Mouse (Mus musculus): Measurements from ENCODE around the gene Chchd6.

GRCm38 (mm10) chr6:89378264-89378663 is 217.2 kb downstream of the Chchd6 start:
- TF ChIP-seq CTCF (IDR thresholded peaks at IDR 0.05 in 2 of 3, conservative IDR thresholded peaks at IDR 0.05 in 1 of 3; ENCODE audit: control insufficient read depth in 1 of 3, insufficient read depth in 1 of 3, low read depth in 2 of 3, low read length in 3 of 3, poor library complexity in 1 of 3, severe bottlenecking in 1 of 3) (no peak), POLR2AphosphoS5 (IDR thresholded peaks at IDR 0.05; ENCODE audit: borderline replicate concordance, low read depth, low read length) (no peak), ZC3H11A (IDR thresholded peaks at IDR 0.05; ENCODE audit: low read depth, low read length) (no peak), UBTF (IDR thresholded peaks at IDR 0.05; ENCODE audit: borderline replicate concordance, insufficient read depth, low read depth, low read length) (no peak), GATA1 (IDR thresholded peaks at IDR 0.05; ENCODE audit: low read depth, low read length) (no peak), ZKSCAN1 (IDR thresholded peaks at IDR 0.05; ENCODE audit: low read depth, low read length) (no peak)

All from MEL (cell line).